Mouse (Mus musculus) myocyte (in vitro differentiated cells): Measurements from ENCODE around the gene Mgat4a. TPM values are rescaled to one million over a fixed set of nuclear protein-coding genes. Genes with fewer than 3 reads are reported as not detected.

ENCODE experiments used
- H3K27me3 ChIP-seq: one replicate; pipeline ENCODE4 v1.6.1; 2011; ENCODE audit not compliant: control insufficient read depth, insufficient read depth, insufficient read length
- H3K36me3 ChIP-seq: one replicate; pipeline ENCODE4 v1.6.1; 2011; ENCODE audit not compliant: control insufficient read depth, insufficient read depth
- H3K4me2 ChIP-seq: one replicate; pipeline ENCODE4 v1.6.1; 2011; ENCODE audit warnings: low read depth, control low read depth
- H3K4me3 ChIP-seq: one replicate; pipeline ENCODE4 v1.5.1; 2011; ENCODE audit warnings: mild to moderate bottlenecking, control low read depth, moderate library complexity
- H3K79me2 ChIP-seq: one replicate; pipeline ENCODE4 v1.6.1; 2011; ENCODE audit not compliant: control insufficient read depth, insufficient read depth
- H3ac ChIP-seq: one replicate; pipeline ENCODE4 v1.6.1; 2011; ENCODE audit not compliant: control insufficient read depth, insufficient read length
- CEBPB ChIP-seq: IDR thresholded peaks from 2 replicates; pipeline ENCODE4 v1.6.1; 2011; ENCODE audit warnings: mild to moderate bottlenecking, moderate library complexity; ENCODE audit not compliant: poor library complexity, insufficient read depth, severe bottlenecking
- E2F4 ChIP-seq: IDR thresholded peaks from one replicate; pipeline ENCODE4 v1.6.1; 2011; ENCODE audit warnings: mild to moderate bottlenecking, control low read depth, moderate library complexity; ENCODE audit not compliant: insufficient read depth
- MAX ChIP-seq: IDR thresholded peaks from one replicate; pipeline ENCODE4 v1.6.1; 2011; ENCODE audit warnings: low read depth, mild to moderate bottlenecking, control low read depth
- MYOD1 ChIP-seq, 3 experiments: IDR thresholded peaks; one replicate each; pipeline ENCODE4 v1.6.1; 2011; ENCODE audit warnings: control low read depth in 2 of 3, low read depth in 2 of 3, mild to moderate bottlenecking in 2 of 3, moderate library complexity in 1 of 3; ENCODE audit not compliant: insufficient read length in 2 of 3, control insufficient read depth in 1 of 3
- MYOG ChIP-seq, 3 experiments: IDR thresholded peaks; one replicate each; pipeline ENCODE4 v1.6.1; 2011; ENCODE audit warnings: control low read depth in 2 of 3, low read depth in 2 of 3, mild to moderate bottlenecking in 2 of 3; ENCODE audit not compliant: insufficient read length in 2 of 3, control insufficient read depth in 1 of 3, insufficient read depth in 1 of 3
- POLR2A ChIP-seq: IDR thresholded peaks from one replicate; pipeline ENCODE4 v1.6.1; 2011; ENCODE audit warnings: low read depth, mild to moderate bottlenecking, control low read depth, moderate library complexity; ENCODE audit not compliant: insufficient read length
- POLR2AphosphoS2 ChIP-seq: IDR thresholded peaks from one replicate; pipeline ENCODE4 v1.6.1; 2011; ENCODE audit warnings: low read depth, control low read depth; ENCODE audit not compliant: insufficient read length
- REST ChIP-seq: IDR thresholded peaks from one replicate; pipeline ENCODE4 v1.6.1; 2011; ENCODE audit warnings: mild to moderate bottlenecking, control low read depth, moderate library complexity; ENCODE audit not compliant: insufficient read depth, insufficient read length
- SRF ChIP-seq: IDR thresholded peaks from one replicate; pipeline ENCODE4 v1.6.1; 2011; ENCODE audit warnings: low read depth; ENCODE audit not compliant: control insufficient read depth, insufficient read length
- TCF12 ChIP-seq: IDR thresholded peaks from one replicate; pipeline ENCODE4 v1.6.1; 2011; ENCODE audit warnings: mild to moderate bottlenecking, control low read depth; ENCODE audit not compliant: poor library complexity, insufficient read depth, severe bottlenecking
- TCF3 ChIP-seq: IDR thresholded peaks from one replicate; pipeline ENCODE4 v1.6.1; 2011; ENCODE audit warnings: low read depth, control low read depth; ENCODE audit not compliant: insufficient read length
- USF1 ChIP-seq: IDR thresholded peaks from one replicate; pipeline ENCODE4 v1.6.1; 2011; ENCODE audit warnings: low read depth, mild to moderate bottlenecking, control low read depth, moderate library complexity
- polyA plus RNA-seq: library from polyadenylated mRNA; unstranded; fragments of >200 nt; fragmentation: generic; extraction: Trizol; gene quantifications from one replicate; pipeline ENCODE4 v1.2.1, GENCODE M21; 2012; ENCODE audit warnings: missing spikeins

Mgat4a gene
- polyA plus RNA-seq, 1 experiment = 0.01 TPM

DNA sequence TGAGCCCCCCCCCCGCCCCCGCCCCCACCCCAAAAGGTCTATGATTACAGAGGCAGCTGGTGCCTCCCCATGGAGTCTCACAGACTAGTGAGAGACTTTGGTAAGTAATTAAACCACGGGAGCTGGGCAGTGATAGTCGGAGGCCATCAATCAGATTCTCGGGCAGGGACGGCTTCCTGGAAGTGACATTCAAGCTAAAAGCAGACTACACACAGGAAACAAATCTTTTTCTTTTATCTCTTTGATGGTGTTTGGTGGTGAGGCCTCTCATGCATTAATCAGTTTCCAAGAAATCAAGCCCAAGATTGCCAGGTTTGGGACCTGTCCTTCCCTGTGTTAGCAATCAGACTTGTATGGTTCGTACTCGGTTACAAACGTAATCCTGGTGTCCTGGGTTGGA is 3.4 kb upstream of the Mgat4a start:
- Histone ChIP-seq H3K4me2 (no peak overlapping the region), H3K4me3 (no peak overlapping the region), H3K27me3 (peaks cover 15% of the 10 kb centered on the region), H3K79me2 (no peaks in the 10 kb centered on the region), H3ac (no peak overlapping the region), H3K36me3 (no peaks in the 10 kb centered on the region)
- no peak for TF ChIP-seq REST
- TF ChIP-seq SRF = no peak
- no peak for TF ChIP-seq CEBPB
- TF ChIP-seq MYOD1 (IDR thresholded peaks at IDR 0.05; ENCODE audit: control insufficient read depth in 1 of 3, insufficient read length in 2 of 3, low read depth in 2 of 3) = no peak
- no peak for TF ChIP-seq E2F4
- no peak for TF ChIP-seq USF1
- no peak for TF ChIP-seq TCF3
- no peak for TF ChIP-seq MYOG (IDR thresholded peaks at IDR 0.05; ENCODE audit: control insufficient read depth in 1 of 3, insufficient read depth in 1 of 3, insufficient read length in 2 of 3, low read depth in 2 of 3)
- TF ChIP-seq POLR2A = no peak
- TF ChIP-seq MAX = no peak
- no peak for TF ChIP-seq TCF12

DNA sequence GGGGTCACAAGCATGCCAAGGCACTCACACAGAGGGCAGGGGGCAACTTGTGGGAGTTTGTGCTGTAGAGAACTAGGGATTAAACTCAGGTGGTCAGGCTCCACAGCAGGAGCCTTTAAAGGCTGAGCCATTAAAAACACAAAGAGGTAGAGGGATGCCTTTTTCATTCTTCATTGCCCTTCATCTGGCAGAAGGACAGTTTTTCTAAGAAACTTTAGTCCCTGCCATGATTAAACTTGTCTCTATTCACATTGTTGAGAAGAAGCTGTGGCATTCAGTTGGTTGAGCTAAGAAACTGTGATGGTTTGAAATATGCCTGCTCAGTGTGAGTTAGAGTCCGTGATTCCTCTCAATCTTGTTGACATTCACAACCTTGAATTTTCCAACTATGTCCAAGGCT is 2.2 kb upstream of the Mgat4a start:
- Histone ChIP-seq H3K4me2 (no peak overlapping the region), H3K79me2 (no peaks in the 10 kb centered on the region), H3ac (no peak overlapping the region), H3K36me3 (no peaks in the 10 kb centered on the region), H3K27me3 (peaks cover 15% of the 10 kb centered on the region), H3K4me3 (no peak overlapping the region)
- TF ChIP-seq MYOD1 (IDR thresholded peaks at IDR 0.05; ENCODE audit: control insufficient read depth in 1 of 3, insufficient read length in 2 of 3, low read depth in 2 of 3) (no peak), CEBPB (no peak)

DNA sequence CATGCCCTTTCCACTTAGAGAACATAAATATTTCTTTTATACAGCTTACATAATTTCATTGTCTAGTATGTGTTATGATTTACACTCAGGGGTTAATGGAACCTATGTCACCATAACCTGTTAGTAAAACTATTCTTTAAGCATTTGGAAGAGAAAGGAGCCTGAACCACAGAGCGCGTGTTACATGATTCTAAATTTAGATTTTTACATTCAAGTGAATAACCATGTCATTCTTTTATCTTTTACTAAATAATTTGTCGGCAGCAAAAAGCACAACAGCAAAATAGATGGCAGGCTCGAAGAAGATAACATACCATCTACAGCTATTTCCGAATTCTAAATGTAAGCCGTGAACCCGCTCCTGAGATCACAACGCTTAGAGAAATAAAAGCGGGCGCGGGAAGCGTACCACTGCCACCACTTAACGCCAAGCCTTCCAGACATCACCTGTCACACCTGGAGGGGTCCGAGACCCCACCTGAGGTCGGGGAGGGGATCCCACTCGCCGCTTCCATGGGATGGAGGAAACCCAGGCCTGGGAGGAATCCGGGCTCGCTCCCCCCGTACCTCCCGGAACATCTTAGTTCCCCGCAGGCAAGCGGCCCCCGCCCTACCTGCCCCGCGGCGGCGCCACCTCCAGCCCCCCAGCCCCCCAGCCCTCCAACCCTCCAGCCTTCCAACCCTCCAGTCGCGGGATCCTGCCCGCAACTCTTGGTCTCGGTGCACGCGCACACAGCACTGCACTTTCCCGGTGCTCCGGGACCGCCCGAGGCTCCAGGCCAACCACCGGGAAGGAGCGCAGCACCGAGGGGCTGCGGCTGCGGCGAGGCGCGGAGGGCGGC is 627 bp downstream of the Mgat4a start:
- Histone ChIP-seq H3K4me2 (no peak overlapping the region), H3ac (no peak overlapping the region), H3K27me3 (peaks cover 15% of the 10 kb centered on the region), H3K4me3 (no peak overlapping the region), H3K36me3 (no peaks in the 10 kb centered on the region), H3K79me2 (no peaks in the 10 kb centered on the region)
- TF ChIP-seq MAX (no peak), POLR2AphosphoS2 (no peak), TCF3 (no peak), MYOD1 (IDR thresholded peaks at IDR 0.05; ENCODE audit: control insufficient read depth in 1 of 3, insufficient read length in 2 of 3, low read depth in 2 of 3) (no peak), CEBPB (no peak), MYOG (IDR thresholded peaks at IDR 0.05; ENCODE audit: control insufficient read depth in 1 of 3, insufficient read depth in 1 of 3, insufficient read length in 2 of 3, low read depth in 2 of 3) (no peak), SRF (no peak), REST (no peak), E2F4 (no peak), USF1 (no peak), TCF12 (no peak), POLR2A (no peak)

GRCm38 (mm10) chr1:37534532-37535108 is 6.2 kb downstream of the Mgat4a start:
- TF ChIP-seq POLR2AphosphoS2 = no peak
- no peak for TF ChIP-seq TCF3
- no peak for TF ChIP-seq MYOD1 (IDR thresholded peaks at IDR 0.05; ENCODE audit: control insufficient read depth in 1 of 3, insufficient read length in 2 of 3, low read depth in 2 of 3)
- TF ChIP-seq MAX = no peak
- Histone ChIP-seq H3ac (no peak overlapping the region), H3K27me3 (no peaks in the 10 kb centered on the region), H3K4me3 (no peak overlapping the region), H3K79me2 (no peaks in the 10 kb centered on the region), H3K4me2 (no peak overlapping the region), H3K36me3 (no peaks in the 10 kb centered on the region)

GRCm38 (mm10) chr1:37533181-37533580 is 7.6 kb downstream of the Mgat4a start:
- no peak overlapping the region for H3K4me3 ChIP-seq
- TF ChIP-seq MYOD1 (IDR thresholded peaks at IDR 0.05; ENCODE audit: control insufficient read depth in 1 of 3, insufficient read length in 2 of 3, low read depth in 2 of 3) (no peak), POLR2AphosphoS2 (no peak), TCF12 (no peak)
- no peaks in the 10 kb centered on the region for H3K27me3 ChIP-seq
- no peak overlapping the region for H3ac ChIP-seq
- H3K79me2 ChIP-seq = no peaks in the 10 kb centered on the region
- H3K36me3 ChIP-seq = no peaks in the 10 kb centered on the region
- no peak overlapping the region for H3K4me2 ChIP-seq

DNA sequence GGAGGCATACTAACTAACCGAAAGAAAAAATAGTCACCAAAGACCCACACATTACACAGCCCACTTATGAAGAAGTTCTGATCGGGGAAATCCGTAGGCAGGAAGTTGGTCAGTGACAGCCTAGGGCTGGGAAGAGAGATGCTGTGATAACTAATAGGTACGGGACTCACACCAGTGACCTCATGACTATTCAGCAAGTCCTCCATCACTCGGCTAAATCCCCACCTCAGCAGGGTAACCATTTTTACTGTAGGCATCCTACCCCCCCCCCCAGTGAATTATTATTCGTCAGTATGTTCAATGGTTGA is 8.3 kb downstream of the Mgat4a start:
- Histone ChIP-seq H3K4me2 (no peak overlapping the region), H3K79me2 (no peaks in the 10 kb centered on the region), H3K27me3 (no peaks in the 10 kb centered on the region), H3ac (no peak overlapping the region), H3K36me3 (no peaks in the 10 kb centered on the region), H3K4me3 (no peak overlapping the region)
- TF ChIP-seq POLR2A (no peak), E2F4 (no peak), TCF12 (no peak), MYOD1 (IDR thresholded peaks at IDR 0.05; ENCODE audit: control insufficient read depth in 1 of 3, insufficient read length in 2 of 3, low read depth in 2 of 3) (no peak), POLR2AphosphoS2 (no peak), USF1 (no peak), CEBPB (no peak), MYOG (IDR thresholded peaks at IDR 0.05; ENCODE audit: control insufficient read depth in 1 of 3, insufficient read depth in 1 of 3, insufficient read length in 2 of 3, low read depth in 2 of 3) (no peak), MAX (no peak)
